Mouse (Mus musculus) kidney, embryonic 14.5 days (tissue): Measurements from ENCODE around the gene Gne. TPM values are rescaled to one million over a fixed set of nuclear protein-coding genes. Genes with fewer than 3 reads are reported as not detected.
A peak's percentile ranks its signal among the peaks of the same experiment; 100 is the strongest.

ENCODE experiments used
- ATAC-seq: fragments of 200-750 bp; cut with Nextera tagmentation; 2 replicates; pipeline ENCODE4 v1.8.0; 2017; ENCODE audit warnings: moderate number of reproducible peaks, mild to moderate bottlenecking, moderate TSS enrichment, moderate library complexity; ENCODE audit not compliant: low FRiP score, low TSS enrichment
- H3K27ac ChIP-seq: fragments of 300-500 bp; sonication (generic); 2 replicates; pipeline ENCODE4 v1.5.1; 2014; ENCODE audit warnings: low read depth, mild to moderate bottlenecking, low read length, moderate library complexity, mixed read lengths
- H3K27me3 ChIP-seq: fragments of 300-500 bp; sonication (generic); 2 replicates; pipeline ENCODE4 v1.6.1; 2014; ENCODE audit warnings: mild to moderate bottlenecking, low read length; ENCODE audit not compliant: control insufficient read depth, insufficient read depth
- H3K36me3 ChIP-seq: fragments of 300-500 bp; sonication (generic); 2 replicates; pipeline ENCODE4 v1.6.1; 2014; ENCODE audit warnings: low read length, mixed read lengths; ENCODE audit not compliant: control insufficient read depth, insufficient read depth
- H3K4me1 ChIP-seq: fragments of 300-500 bp; sonication (generic); 2 replicates; pipeline ENCODE4 v1.6.1; 2014; ENCODE audit warnings: low read length, mixed read lengths; ENCODE audit not compliant: control insufficient read depth, insufficient read depth
- H3K4me2 ChIP-seq: fragments of 300-500 bp; sonication (generic); replicated peaks from 2 replicates; pipeline ENCODE4 v1.6.1; 2014; ENCODE audit warnings: low read depth, mild to moderate bottlenecking, low read length
- H3K4me3 ChIP-seq: fragments of 300-500 bp; sonication (generic); 2 replicates; pipeline ENCODE4 v1.5.1; 2014; ENCODE audit warnings: mild to moderate bottlenecking, low read length
- H3K9ac ChIP-seq: fragments of 300-500 bp; sonication (generic); 2 replicates; pipeline ENCODE4 v1.6.1; 2014; ENCODE audit warnings: low read depth, mild to moderate bottlenecking, low read length, moderate library complexity
- H3K9me3 ChIP-seq: fragments of 300-500 bp; sonication (generic); 2 replicates; pipeline ENCODE4 v1.6.1; 2016; ENCODE audit warnings: low read length; ENCODE audit not compliant: control insufficient read depth
- WGBS: fragments of 180-500 bp; shearing (Covaris S2); extraction: QIAGEN DNeasy Blood & Tissue Kit; methylation state at CpG from one replicate; pipeline ENCODE4 v1.1.7; 2014; 5-methylcytosine and 5-hydroxymethylcytosine counted together
- polyA plus RNA-seq: library from polyadenylated mRNA; unstranded; fragments of >200 nt; fragmentation: Nextera tagmentation; extraction: Ambion mirVana; gene quantifications from 2 replicates; pipeline ENCODE4 v1.2.1, GENCODE M21; 2014

Gene Gne
- polyA plus RNA-seq, 1 experiment from 2014 or later, result 23.2 TPM

DNA sequence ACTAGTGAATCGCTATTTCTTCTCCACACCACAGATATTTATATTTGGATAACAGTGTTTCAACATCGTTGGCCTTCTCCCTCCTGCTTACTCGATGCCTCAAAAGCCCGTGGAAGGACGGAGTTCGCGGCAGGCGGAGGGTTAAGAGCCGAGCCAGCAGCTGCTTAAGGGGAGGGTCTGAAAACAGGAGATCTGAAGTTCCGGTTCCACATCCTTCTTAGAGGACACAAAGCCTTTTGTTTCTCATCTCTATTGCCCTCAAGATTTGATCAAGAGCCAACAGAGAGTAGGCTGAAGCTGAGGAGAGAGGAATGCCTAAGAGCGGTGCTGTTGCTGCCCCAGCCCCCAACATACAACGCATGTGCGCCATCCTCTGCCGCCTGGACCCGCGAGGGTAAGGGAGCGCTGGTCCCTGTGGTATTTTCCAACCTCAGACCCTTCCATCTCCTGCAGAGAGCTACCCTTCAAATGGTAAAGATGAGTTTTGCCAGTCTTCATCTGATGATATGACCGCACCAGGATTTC is 22.4 kb upstream of the Gne start:
- no peaks in the 10 kb centered on the region for H3K9me3 ChIP-seq
- H3K4me1 ChIP-seq, result peaks cover 13% of the 10 kb centered on the region
- ATAC-seq, result no peak
- WGBS, result 33% methylated on average over 18 of the region's 18 CpGs
- no peaks in the 10 kb centered on the region for H3K36me3 ChIP-seq
- H3K27ac ChIP-seq, result peak overlapping the region; percentile 47; the same call in 1 of the 2 replicates
- no peaks in the 10 kb centered on the region for H3K27me3 ChIP-seq
- peak overlapping the region; percentile 13; the same call in 1 of the 2 replicates for H3K4me3 ChIP-seq
- peak overlapping the region; percentile 42; the same call in 1 of the 2 replicates for H3K9ac ChIP-seq
- H3K4me2 ChIP-seq, result peak overlapping the region; percentile 30

- 14% methylated on average over 8 of the region's 8 CpGs for WGBS
- Histone ChIP-seq H3K4me1 (peaks cover 13% of the 10 kb centered on the region), H3K27me3 (no peaks in the 10 kb centered on the region), H3K4me3 (no peak overlapping the region), H3K9ac (no peak overlapping the region), H3K36me3 (no peaks in the 10 kb centered on the region), H3K27ac (no peak overlapping the region), H3K4me2 (no peak overlapping the region), H3K9me3 (no peaks in the 10 kb centered on the region)
- no peak for ATAC-seq
Observed at GRCm38 (mm10) chr4:44104195-44104917, 20.4 kb upstream of the Gne start.

GRCm38 (mm10) chr4:44103620-44104019 is 19.6 kb upstream of the Gne start:
- Histone ChIP-seq H3K4me2 (no peak overlapping the region), H3K27me3 (no peaks in the 10 kb centered on the region), H3K9me3 (no peaks in the 10 kb centered on the region), H3K9ac (no peak overlapping the region), H3K27ac (no peak overlapping the region), H3K36me3 (no peaks in the 10 kb centered on the region), H3K4me1 (peaks cover 13% of the 10 kb centered on the region), H3K4me3 (no peak overlapping the region)
- no peak for ATAC-seq
- 78% methylated on average over 8 of the region's 8 CpGs for WGBS

- WGBS, result 27% methylated on average over 11 of the region's 11 CpGs
Observed at GRCm38 (mm10) chr4:44097576-44098335, 13.8 kb upstream of the Gne start.

DNA sequence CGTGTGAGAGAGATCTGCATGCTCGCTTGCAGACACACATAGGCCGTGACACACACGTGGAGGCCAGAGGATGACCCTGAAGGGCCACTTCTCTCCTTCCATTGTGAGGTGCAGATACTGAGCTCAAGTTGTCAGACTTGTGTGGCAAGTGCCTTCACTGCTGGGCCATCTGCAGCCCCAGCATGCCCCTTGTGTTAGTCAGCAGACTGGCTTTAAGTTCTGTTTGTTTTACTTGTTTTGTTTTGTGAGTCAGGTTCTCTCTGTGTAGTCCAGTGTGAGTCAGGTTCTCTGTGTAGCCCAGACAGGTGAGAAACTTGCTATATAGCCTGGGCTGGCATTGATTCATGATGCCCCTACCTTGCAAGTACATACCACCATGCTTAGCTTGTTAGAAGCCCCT is 10.5 kb upstream of the Gne start:
- Histone ChIP-seq H3K9me3 (no peaks in the 10 kb centered on the region), H3K27ac (no peak overlapping the region), H3K36me3 (no peaks in the 10 kb centered on the region), H3K4me3 (no peak overlapping the region), H3K4me2 (no peak overlapping the region), H3K27me3 (no peaks in the 10 kb centered on the region), H3K9ac (no peak overlapping the region), H3K4me1 (0 out of 2 replicates have a peak, but pooled peaks cover 5% of the 10 kb centered on the region)
- WGBS, result 82% methylated on average over 4 of the region's 4 CpGs
- ATAC-seq, result no peak

More at GRCm38 (mm10) chr4:44097576-44098335, 13.8 kb upstream of the Gne start:
- no peaks in the 10 kb centered on the region for H3K27me3 ChIP-seq
- H3K4me2 ChIP-seq, result no peak overlapping the region
- no peak for ATAC-seq
- no peak overlapping the region; the same call in 1 of the 2 replicates for H3K9ac ChIP-seq
- H3K36me3 ChIP-seq, result no peaks in the 10 kb centered on the region
- 0 out of 2 replicates have a peak, but pooled peaks cover 5% of the 10 kb centered on the region for H3K4me1 ChIP-seq
- no peak overlapping the region for H3K4me3 ChIP-seq
- no peaks in the 10 kb centered on the region for H3K9me3 ChIP-seq
- no peak overlapping the region for H3K27ac ChIP-seq

DNA sequence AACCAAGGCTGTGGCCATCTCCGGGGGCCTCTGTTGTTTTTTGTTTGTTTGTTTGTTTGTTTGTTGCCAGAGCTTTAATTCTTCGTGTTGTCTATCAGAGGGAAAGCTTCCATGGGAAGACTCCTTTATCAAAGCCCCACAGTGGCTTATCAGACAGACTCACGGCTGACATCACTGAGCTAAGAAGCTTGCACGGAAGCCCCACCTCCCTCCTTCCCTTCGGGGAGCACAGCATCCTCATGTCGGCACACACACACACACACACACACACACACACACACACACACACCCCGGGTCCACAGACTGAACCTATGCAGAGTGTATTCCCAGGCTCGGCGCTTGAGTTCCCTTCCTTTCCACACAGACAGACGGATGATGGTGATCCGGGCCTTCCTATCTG is 8.4 kb upstream of the Gne start:
- Histone ChIP-seq H3K9ac (no peak overlapping the region), H3K27ac (no peak overlapping the region), H3K9me3 (no peaks in the 10 kb centered on the region), H3K36me3 (no peaks in the 10 kb centered on the region), H3K27me3 (no peaks in the 10 kb centered on the region), H3K4me2 (no peak overlapping the region), H3K4me3 (no peak overlapping the region), H3K4me1 (no peaks in the 10 kb centered on the region)
- no peak for ATAC-seq
- 82% methylated on average over 11 of the region's 11 CpGs for WGBS

DNA sequence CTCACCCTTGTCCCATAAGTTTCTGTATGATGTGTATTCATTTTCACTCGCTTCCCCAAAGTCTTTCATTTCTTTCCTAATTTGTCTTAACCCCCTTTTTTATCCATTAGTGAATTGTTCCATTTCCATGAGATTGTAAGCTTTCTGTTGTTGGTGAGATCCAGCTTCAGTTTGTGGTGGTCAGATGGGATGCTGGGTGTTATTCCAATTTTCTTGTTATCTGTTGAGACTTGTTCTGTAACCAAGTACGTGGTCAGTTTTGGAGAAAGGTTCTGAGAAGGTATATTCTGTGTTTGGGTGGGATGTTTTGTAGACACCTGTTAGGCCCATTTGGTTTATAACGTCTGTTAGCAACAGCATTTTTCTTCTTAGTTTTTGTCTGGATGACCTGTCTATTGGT is 1.6 kb upstream of the Gne start:
- H3K4me3 ChIP-seq, result no peak overlapping the region
- 87% methylated on average over 3 of the region's 3 CpGs for WGBS
- H3K27ac ChIP-seq, result no peak overlapping the region
- no peaks in the 10 kb centered on the region for H3K36me3 ChIP-seq
- no peak overlapping the region for H3K9ac ChIP-seq
- H3K4me1 ChIP-seq, result no peaks in the 10 kb centered on the region
- no peaks in the 10 kb centered on the region for H3K9me3 ChIP-seq
- ATAC-seq, result no peak
- H3K27me3 ChIP-seq, result no peaks in the 10 kb centered on the region
- H3K4me2 ChIP-seq, result no peak overlapping the region

- Histone ChIP-seq H3K4me2 (peak overlapping the region; percentile 21; the same call in 1 of the 2 replicates), H3K27ac (no peak overlapping the region), H3K27me3 (no peaks in the 10 kb centered on the region), H3K4me3 (no peak overlapping the region), H3K9me3 (no peaks in the 10 kb centered on the region), H3K36me3 (no peaks in the 10 kb centered on the region), H3K4me1 (no peaks in the 10 kb centered on the region), H3K9ac (no peak overlapping the region)
- 85% methylated on average over 13 of the region's 13 CpGs for WGBS
- no peak for ATAC-seq
Observed at GRCm38 (mm10) chr4:44084602-44085325, 787 bp upstream of the Gne start.
